Comparison of ENCODE assay signal across 14 mouse cellular contexts in genomic region chr9:95959732-95960428, GRCm38 (mm10). TPM values are rescaled to one million over a fixed set of nuclear protein-coding genes. Genes with fewer than 3 reads are reported as not detected.
A peak's percentile ranks its signal among the peaks of the same experiment; 100 is the strongest.
DNase-seq lines count a peak whose midpoint lies in the region; ATAC-seq lines count a peak whose summit lies in the region.
"Had no signal": no experiment of that assay in that cellular context is flagged by ENCODE, and none has a peak within 500 bp of the region (broad histone marks: within the 10 kb centered on the region; RNA-seq: fewer than 3 reads in every experiment).

No protein-coding gene starts in this region.

- ATAC-seq in common myeloid progenitor, adult 5-6 weeks (replicated peaks; ENCODE audit: low read depth, poor library complexity, severe bottlenecking) = 0 out of 2 replicates have a peak, but pooled peaks have one; percentile 48
- peak; percentile 50 for ATAC-seq in megakaryocyte progenitor cell, adult 5-6 weeks (replicated peaks; ENCODE audit: poor library complexity)
- ATAC-seq: forebrain, embryonic 16.5 days; lung, postnatal 0 days had no signal

- peak; percentile 41 for DNase-seq in CD4-positive helper T cell, adult 2 months (ENCODE audit: low read depth, low spot score)
- DNase-seq in thymus, postnatal 14 days = peak; percentile 8
- DNase-seq in right cerebral cortex, adult 18-20 months = no peak
- DNase-seq in MN1 (ENCODE audit: low spot score) = no peak
- no peak for DNase-seq in spleen, adult 18-20 months
- DNase-seq: adrenal gland, postnatal 25 days; cerebellum, adult 11 months; cerebellum, postnatal 10 days; heart, postnatal 36 days; kidney, adult 18-20 months had no signal

RNA-seq across cellular contexts. Expression of gene Xrn1, which starts 5.3 kb away (rescaled TPM):
- total RNA-seq in common myeloid progenitor, adult 5-6 weeks (2017) = 37.0 and 42.8 TPM in 2 replicates
- 23.9 and 35.8 TPM in 2 replicates for total RNA-seq in megakaryocyte progenitor cell, adult 5-6 weeks (2015)
- 13.5 and 30.4 TPM in 2 replicates for total RNA-seq in megakaryocyte progenitor cell, adult 5-6 weeks (2017)

Comparison
In these comparisons a context has a peak if more than half of its experiments do, and no peak if none do; other contexts are left out.
1. DNase-seq: peak in CD4-positive helper T cell, adult 2 months (single experiment) and thymus, postnatal 14 days (single experiment); none in right cerebral cortex, adult 18-20 months (single experiment), MN1 (single experiment) and spleen, adult 18-20 months (0 of 2).